Mouse (Mus musculus) thymus, adult 2 months (tissue): Measurements from ENCODE around the gene Pgpep1.

Experiments
- CTCF ChIP-seq: fragments of 200-500 bp; IDR thresholded peaks from 2 replicates; pipeline ENCODE4 v1.5.1; 2012; ENCODE audit warnings: mild to moderate bottlenecking, control low read depth, low read length, moderate library complexity, borderline replicate concordance; ENCODE audit not compliant: control insufficient read depth, poor library complexity, insufficient read depth; ENCODE audit errors: extremely low read depth
- POLR2A ChIP-seq: fragments of 200-500 bp; IDR thresholded peaks from 2 replicates; pipeline ENCODE4 v1.6.1; 2012; ENCODE audit warnings: mild to moderate bottlenecking, low read length, control low read depth, moderate library complexity; ENCODE audit not compliant: control insufficient read depth, poor library complexity, insufficient read depth; ENCODE audit errors: extremely low read depth

GRCm38 (mm10) chr8:70656193-70656790 lies 3.9 kb downstream of the Pgpep1 start:
- TF ChIP-seq POLR2A (no peak), CTCF (no peak)
